Mouse (Mus musculus) embryonic facial prominence, embryonic 14.5 days (tissue): ENCODE results near the gene Nsg2. TPM values are rescaled to one million over a fixed set of nuclear protein-coding genes. Genes with fewer than 3 reads are reported as not detected.
A peak's percentile ranks its signal among the peaks of the same experiment; 100 is the strongest.
"Not testable (repeated sequence)": the region's sequence is repeated elsewhere in the genome, so short reads cannot be mapped to it uniquely, and the experiment has no call there.

ENCODE experiments used
- ATAC-seq: fragments of 200-750 bp; cut with Nextera tagmentation; 2 replicates; pipeline ENCODE4 v1.8.0; 2017; ENCODE audit warnings: low read depth, moderate number of reproducible peaks, moderate TSS enrichment
- DNase-seq: peaks from one replicate; pipeline ENCODE4 v3.0.0-alpha.2; 2015; ENCODE audit warnings: low spot score
- H3K27ac ChIP-seq: fragments of 300-500 bp; sonication (generic); replicated peaks from 2 replicates; pipeline ENCODE4 v1.5.1; 2014; ENCODE audit warnings: low read depth, mild to moderate bottlenecking, low read length, moderate library complexity
- H3K27me3 ChIP-seq: fragments of 300-500 bp; sonication (generic); replicated peaks from 2 replicates; pipeline ENCODE4 v1.6.1; 2014; ENCODE audit warnings: low read length; ENCODE audit not compliant: control insufficient read depth, insufficient read depth
- H3K36me3 ChIP-seq: fragments of 300-500 bp; sonication (generic); 2 replicates; pipeline ENCODE4 v1.6.1; 2014; ENCODE audit warnings: low read length, mixed read lengths; ENCODE audit not compliant: control insufficient read depth, insufficient read depth
- H3K4me1 ChIP-seq: fragments of 300-500 bp; sonication (generic); 2 replicates; pipeline ENCODE4 v1.6.1; 2014; ENCODE audit warnings: antibody characterized with exemption, low read length; ENCODE audit not compliant: control insufficient read depth, insufficient read depth
- H3K4me2 ChIP-seq: fragments of 300-500 bp; sonication (generic); 2 replicates; pipeline ENCODE4 v1.6.1; 2014; ENCODE audit warnings: low read depth, mild to moderate bottlenecking, low read length, moderate library complexity, mixed read lengths
- H3K4me3 ChIP-seq: fragments of 300-500 bp; sonication (generic); 2 replicates; pipeline ENCODE4 v1.5.1; 2014; ENCODE audit warnings: low read depth, mild to moderate bottlenecking, low read length
- H3K9ac ChIP-seq: fragments of 300-500 bp; sonication (generic); 2 replicates; pipeline ENCODE4 v1.6.1; 2014; ENCODE audit warnings: low read depth, mild to moderate bottlenecking, low read length, moderate library complexity, mixed read lengths
- H3K9me3 ChIP-seq: fragments of 300-500 bp; sonication (generic); 2 replicates; pipeline ENCODE4 v1.6.1; 2016; ENCODE audit warnings: low read length; ENCODE audit not compliant: control insufficient read depth
- WGBS: fragments of 180-500 bp; shearing (Covaris S2); extraction: QIAGEN DNeasy Blood & Tissue Kit; methylation state at CpG from one replicate; pipeline ENCODE4 v1.1.7; 2014; 5-methylcytosine and 5-hydroxymethylcytosine counted together
- polyA plus RNA-seq: library from polyadenylated mRNA; unstranded; fragments of >200 nt; fragmentation: Nextera tagmentation; extraction: Ambion mirVana; gene quantifications from 2 replicates; pipeline ENCODE4 v1.2.1, GENCODE M21; 2014

The Nsg2 gene
- polyA plus RNA-seq, 1 experiment from 2014 or later, result 4.2 TPM

DNA sequence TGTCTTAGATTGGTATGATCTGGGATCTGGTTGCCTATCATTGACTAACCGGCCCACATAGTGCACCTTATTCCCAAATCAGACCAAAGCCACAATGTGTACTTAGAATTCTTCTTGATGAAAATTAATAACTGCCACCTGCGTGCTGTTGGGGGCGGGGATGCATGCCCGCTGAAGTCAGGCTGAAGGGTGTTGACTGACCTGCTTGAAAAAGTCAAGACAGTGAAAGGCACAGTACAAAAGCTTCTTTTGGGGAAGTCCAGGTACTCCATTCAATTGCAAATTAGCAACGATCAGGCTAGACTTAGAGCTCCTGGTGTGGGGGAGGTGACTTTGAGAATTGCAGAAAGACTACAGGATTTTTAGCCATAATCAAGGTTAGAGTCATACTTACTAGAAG is 20.2 kb upstream of the Nsg2 start:
- not testable (repeated sequence) for H3K9me3 ChIP-seq, H3K9ac ChIP-seq, DNase-seq, H3K36me3 ChIP-seq, H3K27ac ChIP-seq, H3K27me3 ChIP-seq, ATAC-seq, H3K4me3 ChIP-seq, H3K4me2 ChIP-seq, H3K4me1 ChIP-seq
- 93% methylated on average over 5 of the region's 5 CpGs for WGBS

- H3K4me1 ChIP-seq, result no peaks in the 10 kb centered on the region
- H3K9me3 ChIP-seq, result no peaks in the 10 kb centered on the region; the same call in 1 of the 2 replicates
- DNase-seq (no peak), ATAC-seq (no peak)
- H3K27ac ChIP-seq, result no peak overlapping the region
- no peak overlapping the region for H3K4me2 ChIP-seq
- no peaks in the 10 kb centered on the region for H3K36me3 ChIP-seq
- no peaks in the 10 kb centered on the region for H3K27me3 ChIP-seq
- H3K9ac ChIP-seq, result no peak overlapping the region
- no peak overlapping the region for H3K4me3 ChIP-seq
- WGBS, result 81% methylated on average over 7 of the region's 7 CpGs
These were observed 18.4 kb upstream of the Nsg2 start for GRCm38 (mm10) chr11:31981830-31982229.

DNA sequence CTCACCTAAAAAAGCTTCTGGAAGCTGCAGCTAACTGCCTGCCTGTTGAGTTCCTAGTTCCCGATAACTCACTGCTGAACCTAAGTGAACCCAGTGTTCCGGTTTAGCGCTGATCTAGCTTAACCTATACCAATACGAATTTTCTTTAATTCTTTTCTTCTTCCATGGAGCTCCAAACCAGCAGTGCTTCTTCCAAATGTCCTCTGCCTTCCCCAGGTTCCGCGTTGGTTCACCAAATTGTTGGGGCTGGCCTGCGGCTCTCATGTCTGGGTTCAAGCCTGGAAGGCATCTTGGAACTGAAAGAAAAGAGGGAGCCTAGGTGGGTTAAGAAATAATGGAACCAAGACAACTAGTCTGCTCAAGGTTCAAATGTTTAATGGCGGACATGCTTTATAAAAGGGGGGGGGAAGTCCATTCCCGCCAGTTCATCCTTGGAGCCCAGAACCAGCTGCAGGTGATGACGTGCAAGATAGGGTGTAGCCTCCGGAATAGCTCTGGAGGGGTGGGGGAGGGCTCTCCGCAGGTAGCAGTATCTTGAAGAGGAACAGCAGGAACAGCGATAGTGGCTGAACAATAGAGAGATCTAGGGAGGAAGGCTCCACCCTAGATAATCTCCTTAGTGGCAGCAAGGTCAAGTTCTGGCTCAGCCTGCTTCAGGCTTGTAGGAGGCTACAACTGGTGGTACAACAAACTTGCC is 17.9 kb upstream of the Nsg2 start:
- not testable (repeated sequence) for ATAC-seq, H3K27me3 ChIP-seq, H3K27ac ChIP-seq, H3K4me1 ChIP-seq, H3K9me3 ChIP-seq, DNase-seq, H3K9ac ChIP-seq, H3K36me3 ChIP-seq, H3K4me3 ChIP-seq, H3K4me2 ChIP-seq
- 83% methylated on average over 13 of the region's 13 CpGs for WGBS

- H3K4me1 ChIP-seq, result no peaks in the 10 kb centered on the region
- no peak overlapping the region for H3K4me3 ChIP-seq
- H3K27me3 ChIP-seq, result no peaks in the 10 kb centered on the region
- no peak overlapping the region for H3K9ac ChIP-seq
- H3K9me3 ChIP-seq, result no peaks in the 10 kb centered on the region; the same call in 1 of the 2 replicates
- H3K27ac ChIP-seq, result no peak overlapping the region
- ATAC-seq, result no peak
- H3K36me3 ChIP-seq, result no peaks in the 10 kb centered on the region
- DNase-seq, result no peak
- H3K4me2 ChIP-seq, result no peak overlapping the region
These were observed 17.0 kb upstream of the Nsg2 start for GRCm38 (mm10) chr11:31983249-31983648.

- 66% methylated on average over 2 of the region's 2 CpGs for WGBS
- H3K27ac ChIP-seq, result no peak overlapping the region
- ATAC-seq, result no peak
These were observed 15.5 kb upstream of the Nsg2 start for GRCm38 (mm10) chr11:31984786-31985185.

DNA sequence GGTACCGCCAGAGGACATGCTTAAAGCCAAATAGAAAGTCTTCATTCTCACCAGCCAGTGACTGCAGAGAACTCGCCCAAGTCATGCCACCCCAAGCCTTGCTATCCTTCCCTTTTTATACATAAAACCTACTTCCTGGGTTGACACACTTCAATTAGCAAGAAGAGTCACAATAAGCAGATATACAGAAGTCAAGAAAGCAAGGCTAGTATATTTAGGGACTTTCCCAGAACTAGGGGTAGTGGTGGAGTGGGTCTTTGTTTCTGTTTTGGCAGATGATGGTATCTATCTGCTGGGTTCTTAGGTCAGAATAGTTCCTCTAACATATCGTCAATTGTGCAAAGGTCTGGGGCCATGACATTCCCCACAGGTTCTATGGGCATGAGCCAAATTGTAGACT is 7.7 kb upstream of the Nsg2 start:
- Histone ChIP-seq H3K27me3 (no peaks in the 10 kb centered on the region), H3K4me3 (no peak overlapping the region), H3K4me2 (no peak overlapping the region), H3K27ac (no peak overlapping the region), H3K9ac (no peak overlapping the region), H3K4me1 (no peaks in the 10 kb centered on the region), H3K36me3 (no peaks in the 10 kb centered on the region), H3K9me3 (no peaks in the 10 kb centered on the region)
- no peak for ATAC-seq
- 95% methylated on average over 3 of the region's 3 CpGs for WGBS
- no peak for DNase-seq

More at GRCm38 (mm10) chr11:31984786-31985185, 15.5 kb upstream of the Nsg2 start:
- Histone ChIP-seq H3K9me3 (no peaks in the 10 kb centered on the region; the same call in 1 of the 2 replicates), H3K27me3 (no peaks in the 10 kb centered on the region), H3K9ac (no peak overlapping the region), H3K4me2 (no peak overlapping the region), H3K4me3 (no peak overlapping the region), H3K36me3 (no peaks in the 10 kb centered on the region), H3K4me1 (no peaks in the 10 kb centered on the region)
- DNase-seq, result no peak

DNA sequence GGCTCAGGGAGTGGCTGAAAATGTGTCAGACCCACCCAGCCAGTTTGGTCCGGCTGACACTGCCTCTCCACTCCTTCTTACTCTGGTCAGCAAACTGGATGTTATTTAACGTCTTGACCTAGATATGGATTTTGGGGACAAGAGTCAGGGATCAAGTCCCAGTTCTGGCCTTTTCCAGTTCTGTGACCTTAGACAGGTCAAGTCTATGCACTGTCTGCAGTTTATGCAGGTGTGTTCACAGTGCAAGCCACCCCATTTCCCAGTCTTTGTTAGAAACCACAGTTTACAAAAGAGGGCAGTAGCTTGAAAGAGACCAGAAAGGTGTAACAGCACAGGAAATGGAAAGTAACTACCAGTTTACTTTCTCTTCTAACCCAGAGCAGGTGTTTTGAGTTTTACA is 547 bp upstream of the Nsg2 start:
- Histone ChIP-seq H3K36me3 (no peaks in the 10 kb centered on the region), H3K9me3 (no peaks in the 10 kb centered on the region), H3K9ac (no peak overlapping the region), H3K4me3 (no peak overlapping the region), H3K27me3 (no peaks in the 10 kb centered on the region), H3K4me1 (peaks cover 18% of the 10 kb centered on the region), H3K27ac (no peak overlapping the region), H3K4me2 (peak overlapping the region; percentile 54; the same call in 1 of the 2 replicates)
- ATAC-seq (no peak), DNase-seq (no peak)
- 33% methylated on average over 2 of the region's 2 CpGs for WGBS

GRCm38 (mm10) chr11:32001181-32001910 is 1.1 kb downstream of the Nsg2 start:
- Histone ChIP-seq H3K4me1 (peaks cover 18% of the 10 kb centered on the region), H3K4me3 (peak overlapping the region; percentile 4; the same call in 1 of the 2 replicates), H3K27me3 (no peaks in the 10 kb centered on the region), H3K9ac (peak overlapping the region; percentile 31; the same call in 1 of the 2 replicates), H3K4me2 (peak overlapping the region; percentile 44), H3K36me3 (no peaks in the 10 kb centered on the region), H3K9me3 (no peaks in the 10 kb centered on the region), H3K27ac (peak overlapping the region; percentile 55; the same call in 1 of the 2 replicates)
- DNase-seq (peak; percentile 20), ATAC-seq (no peak)
- WGBS, result 4% methylated on average over 11 of the region's 11 CpGs
